Mouse (Mus musculus): ENCODE measurements around the gene Stat2. TPM values are rescaled to one million over a fixed set of nuclear protein-coding genes. Genes with fewer than 3 reads are reported as not detected.

Gene Stat2
- polyA plus RNA-seq, 1 experiment from 2014 or later, result 29.5 TPM

- TF ChIP-seq CTCF (IDR thresholded peaks at IDR 0.05), result no peak
- ChIA-PET POLR2A (no interaction called here), CTCF (interaction anchor here (1.9 kb wide), 1 partner anchor 13 kb away, joined by 9 read pairs; no protein-coding TSS in a partner anchor)
- DNase-seq (ENCODE audit: low read depth, low spot score) (no peak), ATAC-seq (no peak)
- in situ Hi-C loops (cut with MboI; ENCODE audit: low pct_unique_long_range_greater_than_20kb), result no loop called here
- no peaks in the 10 kb centered on the region for H3K27me3 ChIP-seq
Observed at GRCm38 (mm10) chr10:128296370-128297090, 26.2 kb downstream of the Stat2 start.

- DNase-seq (ENCODE audit: low read depth, low spot score) (no peak), ATAC-seq (no peak)
- TF ChIP-seq CTCF (IDR thresholded peaks at IDR 0.05), result no peak
- H3K27me3 ChIP-seq, result no peaks in the 10 kb centered on the region
- ChIA-PET CTCF (no interaction called here), POLR2A (no interaction called here)
- in situ Hi-C loops (cut with MboI; ENCODE audit: low pct_unique_long_range_greater_than_20kb), result no loop called here
Observed at GRCm38 (mm10) chr10:128297221-128297620, 26.9 kb downstream of the Stat2 start.

- H3K27me3 ChIP-seq, result no peaks in the 10 kb centered on the region
- CTCF ChIA-PET, result no interaction called here
- DNase-seq (ENCODE audit: low read depth, low spot score), result no peak
- no peak for ATAC-seq
- in situ Hi-C loops (cut with MboI; ENCODE audit: low pct_unique_long_range_greater_than_20kb), result no loop called here
- POLR2A ChIA-PET, result no interaction called here
- no peak for TF ChIP-seq CTCF (IDR thresholded peaks at IDR 0.05)
Observed at GRCm38 (mm10) chr10:128297622-128298021, 27.3 kb downstream of the Stat2 start.

GRCm38 (mm10) chr10:128298243-128298642 lies 27.9 kb downstream of the Stat2 start:
- ATAC-seq (no peak), DNase-seq (ENCODE audit: low read depth, low spot score) (no peak)
- in situ Hi-C loops (cut with MboI; ENCODE audit: low pct_unique_long_range_greater_than_20kb), result no loop called here
- ChIA-PET CTCF (interaction anchor here (1.6 kb wide), 1 partner anchor 15 kb away, joined by 4 read pairs; no protein-coding TSS in a partner anchor), POLR2A (no interaction called here)
- no peak for TF ChIP-seq CTCF (IDR thresholded peaks at IDR 0.05)
- no peaks in the 10 kb centered on the region for H3K27me3 ChIP-seq

- in situ Hi-C loops (cut with MboI; ENCODE audit: low pct_unique_long_range_greater_than_20kb), result no loop called here
- ChIA-PET CTCF (interaction anchor here (1.6 kb wide), 1 partner anchor 15 kb away, joined by 4 read pairs; no protein-coding TSS in a partner anchor), POLR2A (no interaction called here)
- no peak for TF ChIP-seq CTCF (IDR thresholded peaks at IDR 0.05)
- no peaks in the 10 kb centered on the region for H3K27me3 ChIP-seq
- ATAC-seq, result no peak
- no peak for DNase-seq (ENCODE audit: low read depth, low spot score)
Observed at GRCm38 (mm10) chr10:128298702-128299171, 28.4 kb downstream of the Stat2 start, which contains the start of gene Il23a. Gene Il23a (minus strand): TSS chr10:128298752.

GRCm38 (mm10) chr10:128302357-128302756 lies 32.0 kb downstream of the Stat2 start:
- POLR2A ChIA-PET, result interaction anchor here (1.3 kb wide), 1 partner anchor 10 kb away, joined by 7 read pairs; no protein-coding TSS in a partner anchor
- no peak for ATAC-seq

GRCm38 (mm10) chr10:128302785-128303125 lies 32.4 kb downstream of the Stat2 start:
- DNase-seq (ENCODE audit: low read depth, low spot score) (no peak), ATAC-seq (no peak)
- CTCF ChIA-PET, result interaction anchor here (1.3 to 2.3 kb wide), 2 partner anchors 17 to 20 kb away, joined by 3 to 5 read pairs; partner anchors contain the start of gene Cnpy2
- in situ Hi-C loops (cut with MboI; ENCODE audit: low pct_unique_long_range_greater_than_20kb), result no loop called here
- POLR2A ChIA-PET, result interaction anchor here (1.3 kb wide), 1 partner anchor 11 kb away, joined by 7 read pairs; no protein-coding TSS in a partner anchor
- TF ChIP-seq CTCF (IDR thresholded peaks at IDR 0.05), result no peak
- no peaks in the 10 kb centered on the region for H3K27me3 ChIP-seq

More at GRCm38 (mm10) chr10:128302357-128302756, 32.0 kb downstream of the Stat2 start:
- no peaks in the 10 kb centered on the region for H3K27me3 ChIP-seq
- DNase-seq (ENCODE audit: low read depth, low spot score), result no peak
- in situ Hi-C loops (cut with MboI; ENCODE audit: low pct_unique_long_range_greater_than_20kb), result no loop called here
- CTCF ChIA-PET, result interaction anchor here (1.0 to 1.3 kb wide), 2 partner anchors 17 to 20 kb away, joined by 3 read pairs; partner anchors contain the start of gene Cnpy2
- TF ChIP-seq CTCF (IDR thresholded peaks at IDR 0.05), result no peak

GRCm38 (mm10) chr10:128303126-128304021 lies 33.0 kb downstream of the Stat2 start, which contains the start of gene Pan2:
Gene Pan2 (plus strand): TSS chr10:128303335.
- in situ Hi-C loops (cut with MboI; ENCODE audit: low pct_unique_long_range_greater_than_20kb), result no loop called here
- POLR2A ChIA-PET, result interaction anchor here (1.1 to 1.3 kb wide), 2 partner anchors 11 to 12 kb away, joined by 3 to 7 read pairs; no protein-coding TSS in a partner anchor
- ATAC-seq, result peak; percentile 99
- TF ChIP-seq CTCF (IDR thresholded peaks at IDR 0.05), result no peak
- peak; percentile 96 for DNase-seq (ENCODE audit: low read depth, low spot score)
- no peaks in the 10 kb centered on the region for H3K27me3 ChIP-seq
- CTCF ChIA-PET, result interaction anchor here (0.9 to 2.3 kb wide), 4 partner anchors 12 to 19 kb away, joined by 3 to 5 read pairs (median 4); partner anchors contain the start of gene Cnpy2

GRCm38 (mm10) chr10:128309654-128310053 lies 39.3 kb downstream of the Stat2 start:
- ChIA-PET POLR2A (no interaction called here), CTCF (interaction anchor here (0.9 kb wide), 1 partner anchor 26 kb away, joined by 3 read pairs; no protein-coding TSS in a partner anchor)
- no peak for ATAC-seq
- in situ Hi-C loops (cut with MboI; ENCODE audit: low pct_unique_long_range_greater_than_20kb), result no loop called here
- no peak for DNase-seq (ENCODE audit: low read depth, low spot score)
- no peak for TF ChIP-seq CTCF (IDR thresholded peaks at IDR 0.05)
- H3K27me3 ChIP-seq, result no peaks in the 10 kb centered on the region

- ATAC-seq, result no peak
- in situ Hi-C loops (cut with MboI; ENCODE audit: low pct_unique_long_range_greater_than_20kb), result no loop called here
Observed at GRCm38 (mm10) chr10:128310177-128310576, 39.8 kb downstream of the Stat2 start.

More at GRCm38 (mm10) chr10:128310177-128310576, 39.8 kb downstream of the Stat2 start:
- no peak for TF ChIP-seq CTCF (IDR thresholded peaks at IDR 0.05)
- ChIA-PET CTCF (no interaction called here), POLR2A (no interaction called here)
- DNase-seq (ENCODE audit: low read depth, low spot score), result no peak
- H3K27me3 ChIP-seq, result no peaks in the 10 kb centered on the region
